Mouse (Mus musculus) embryonic fibroblast, embryonic 13.5 days (primary cell): Measurements from ENCODE around the gene Hsp90b1.
"Not testable (repeated sequence)": the region's sequence is repeated elsewhere in the genome, so short reads cannot be mapped to it uniquely, and the experiment has no call there.

Source experiments
- CTCF ChIP-seq: IDR thresholded peaks from 2 replicates; pipeline ENCODE4 v1.5.1; 2011; ENCODE audit warnings: mild to moderate bottlenecking, control low read depth, low read length, moderate library complexity, borderline replicate concordance; ENCODE audit not compliant: insufficient read depth
- POLR2A ChIP-seq: IDR thresholded peaks from 2 replicates; pipeline ENCODE4 v1.6.1; 2011; ENCODE audit warnings: low read depth, mild to moderate bottlenecking, control low read depth, low read length, moderate library complexity

- not testable (repeated sequence) for TF ChIP-seq POLR2A, CTCF
Observed at GRCm38 (mm10) chr10:86670550-86670949, 34.8 kb downstream of the Hsp90b1 start.
